Mouse (Mus musculus): ENCODE measurements around the gene Gba.
A peak's percentile ranks its signal among the peaks of the same experiment; 100 is the strongest.

Gene Gba

DNA sequence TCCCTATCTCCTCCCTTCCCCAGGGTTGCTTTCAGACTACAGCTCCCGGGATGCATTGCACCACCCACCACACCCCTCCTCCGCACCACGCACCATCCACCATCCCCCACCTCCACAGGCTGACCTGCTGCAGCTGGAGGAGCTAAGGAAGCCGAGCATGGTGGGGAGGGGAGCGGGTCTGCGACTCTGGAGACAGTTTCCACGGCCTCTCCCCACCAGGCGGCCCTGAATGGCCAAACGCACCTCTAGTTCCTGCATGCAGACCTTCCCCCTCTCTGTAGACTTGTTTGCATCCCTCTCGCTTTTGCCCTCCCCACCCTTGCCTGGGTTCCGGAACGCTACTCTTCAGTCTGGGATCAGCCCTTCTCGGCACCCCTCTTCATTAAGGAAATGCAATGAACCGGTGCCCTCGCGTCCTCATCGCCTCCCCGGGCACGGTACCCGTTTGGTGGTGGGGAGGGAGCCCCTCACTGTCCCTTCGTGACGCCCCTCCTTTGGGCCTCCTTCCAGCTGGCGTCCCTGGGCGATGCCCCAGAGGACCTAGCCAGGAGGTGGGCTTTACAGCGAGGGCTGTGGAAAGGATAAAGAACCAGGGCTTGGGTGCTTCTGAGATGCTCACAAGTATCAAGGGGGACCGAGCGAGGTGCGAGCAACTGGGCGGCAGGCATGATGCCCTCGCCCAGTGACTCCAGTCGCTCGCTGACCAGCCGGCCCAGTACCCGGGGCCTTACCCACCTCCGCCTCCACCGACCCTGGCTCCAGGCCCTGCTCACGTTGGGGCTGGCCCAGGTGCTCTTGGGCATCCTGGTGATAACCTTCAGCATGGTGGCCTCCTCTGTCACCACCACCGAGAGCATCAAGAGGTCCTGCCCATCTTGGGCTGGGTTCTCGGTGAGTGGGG is 19.4 kb upstream of the Gba start, which contains the start of gene Fam189b:
Gene Fam189b (plus strand): TSS at position 86 of the 901 bp plus-strand sequence.
- peak; percentile 86 to 89 for DNase-seq

GRCm38 (mm10) chr3:89183959-89184315 is 18.8 kb upstream of the Gba start:
- no peak for DNase-seq

GRCm38 (mm10) chr3:89187197-89187596 is 15.5 kb upstream of the Gba start:
- DNase-seq: no peak

GRCm38 (mm10) chr3:89187690-89188477 is 14.8 kb upstream of the Gba start:
- no peak for DNase-seq

DNA sequence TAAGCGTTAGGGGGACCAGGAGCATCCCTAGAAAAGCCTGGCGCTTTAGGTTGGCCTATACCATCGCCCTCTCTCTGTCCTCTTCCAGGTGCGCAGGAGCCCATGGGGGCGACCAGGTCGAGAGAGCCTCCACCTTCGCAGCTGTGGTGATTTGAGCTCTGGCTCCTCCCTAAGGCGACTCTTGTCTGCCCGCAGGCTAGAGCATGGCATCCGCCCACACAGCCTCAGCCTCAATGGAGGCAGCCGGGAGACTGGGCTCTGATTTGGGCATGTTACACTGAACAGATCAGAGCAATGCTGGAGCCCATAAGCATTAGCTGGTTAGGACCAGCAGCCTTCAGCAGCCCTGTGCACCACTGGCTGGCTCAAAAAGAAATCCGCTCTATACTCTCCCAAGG is 14.3 kb upstream of the Gba start:
- no peak for DNase-seq

DNA sequence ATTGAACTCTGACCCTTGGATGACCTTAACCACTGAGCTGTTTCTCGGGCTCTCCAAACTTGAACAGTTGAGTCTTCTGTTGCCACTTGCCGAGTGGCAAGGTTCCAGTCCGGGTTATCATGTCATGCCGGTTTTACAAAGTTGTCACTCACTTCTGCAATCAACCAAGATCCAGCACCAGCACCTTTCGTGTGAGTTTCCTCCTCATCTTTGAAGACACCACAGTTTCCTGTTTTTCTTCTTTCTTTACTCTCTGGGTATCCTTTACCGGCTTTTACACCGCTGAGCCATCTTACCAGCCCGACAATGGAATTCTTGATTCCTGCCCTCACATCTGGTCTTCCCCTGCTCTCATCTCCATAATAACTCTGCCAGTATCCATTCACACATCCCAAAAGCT is 12.3 kb upstream of the Gba start:
- DNase-seq: no peak

GRCm38 (mm10) chr3:89193351-89193750 is 9.4 kb upstream of the Gba start:
- DNase-seq: no peak

DNA sequence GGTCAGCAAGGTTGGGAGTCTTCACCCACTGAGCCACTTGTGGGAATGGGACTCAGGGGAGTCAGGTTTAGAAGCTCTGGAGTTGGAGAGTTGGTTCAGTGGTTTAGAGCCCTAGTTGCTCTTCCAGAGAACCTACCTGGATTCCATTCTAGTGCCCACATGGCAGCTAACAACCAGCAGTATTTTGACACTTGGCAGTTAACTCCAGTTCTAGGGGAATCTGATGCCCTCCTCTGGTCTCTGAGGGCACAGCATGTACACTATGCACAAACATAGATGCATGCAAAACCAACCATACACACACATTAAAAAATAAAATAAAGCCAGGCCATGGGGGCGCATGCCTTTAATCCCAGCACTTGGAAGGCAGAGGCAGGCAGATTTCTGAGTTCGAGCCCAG is 8.9 kb upstream of the Gba start:
- peak in 1 of 2 experiments; percentile 44 for DNase-seq

- peak; percentile 92 to 95 for DNase-seq
Measured at GRCm38 (mm10) chr3:89195979-89196877, 6.5 kb upstream of the Gba start.

GRCm38 (mm10) chr3:89199839-89200238 is 2.9 kb upstream of the Gba start:
- no peak for DNase-seq

DNA sequence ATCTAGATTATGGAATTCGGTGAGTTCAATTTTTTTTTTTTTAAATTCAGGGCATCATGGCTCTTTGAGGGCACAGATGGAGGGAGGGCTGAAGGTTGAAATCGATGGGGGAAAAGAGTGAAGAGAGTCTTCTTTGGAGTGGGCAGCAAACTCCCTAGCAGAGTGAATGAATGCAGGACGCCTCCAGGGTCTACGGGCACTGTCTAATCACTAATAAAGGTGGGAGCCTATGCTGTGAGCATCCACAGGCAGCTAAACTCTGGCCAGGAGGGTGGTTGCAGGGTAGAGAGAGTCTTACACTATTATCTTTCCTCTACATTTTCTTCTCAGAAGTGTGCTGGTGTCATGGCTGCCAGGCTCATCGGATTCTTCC is 400 bp downstream of the Gba start:
- DNase-seq: no peak

- no peak for DNase-seq
Measured at GRCm38 (mm10) chr3:89206079-89206478, 3.4 kb downstream of the Gba start.

GRCm38 (mm10) chr3:89206695-89207094 is 4.0 kb downstream of the Gba start:
- DNase-seq: no peak

DNA sequence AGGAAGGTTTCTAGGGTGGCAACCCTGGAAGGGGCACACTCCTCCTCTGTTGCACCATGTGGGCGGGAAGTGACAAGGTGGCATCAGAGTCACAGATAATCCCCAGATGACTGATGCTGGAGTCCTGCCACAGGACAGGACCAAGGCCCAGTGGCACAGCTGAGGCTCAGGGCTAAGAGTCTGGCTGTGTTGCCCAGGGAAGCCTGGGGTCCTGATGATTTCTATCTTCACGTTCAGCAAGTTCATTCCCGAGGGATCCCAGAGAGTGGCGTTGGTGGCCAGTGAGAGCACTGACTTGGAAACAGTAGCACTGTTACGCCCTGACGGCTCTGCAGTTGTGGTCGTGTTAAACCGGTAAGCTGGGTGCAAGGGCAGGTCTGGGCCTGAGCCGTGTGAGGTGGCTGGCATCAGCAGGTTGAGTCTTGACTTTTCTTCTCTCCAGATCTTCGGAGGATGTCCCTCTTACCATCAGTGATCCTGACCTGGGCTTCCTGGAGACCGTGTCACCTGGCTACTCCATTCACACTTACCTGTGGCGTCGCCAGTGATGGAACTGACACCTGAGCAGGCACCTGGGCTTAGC is 5.4 kb downstream of the Gba start:
- peak in 1 of 2 experiments; percentile 20 for DNase-seq

- peak in 1 of 2 experiments; percentile 20 for DNase-seq
Measured at GRCm38 (mm10) chr3:89208736-89209135, 6.0 kb downstream of the Gba start.

DNA sequence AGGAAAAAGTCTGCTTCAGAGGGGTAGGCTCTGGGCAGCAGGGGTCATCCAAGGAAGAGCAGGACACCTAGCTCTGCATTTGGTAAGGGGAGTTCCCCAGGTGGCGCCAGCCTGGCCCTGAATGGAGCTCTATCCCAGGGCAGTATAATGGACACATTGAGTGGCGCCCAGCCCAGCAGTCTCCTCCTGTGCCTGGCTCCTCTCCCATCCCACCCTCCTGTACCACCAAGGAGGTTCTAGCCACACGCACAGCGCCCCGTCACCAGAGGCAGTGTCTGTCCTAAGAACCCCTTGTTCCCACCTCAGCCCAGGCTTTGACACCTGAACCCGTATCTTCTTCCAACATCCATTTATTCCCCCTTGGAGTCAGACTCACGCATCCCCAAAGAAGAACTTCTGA is 7.0 kb downstream of the Gba start:
- DNase-seq: peak in 1 of 2 experiments; percentile 22

GRCm38 (mm10) chr3:89210162-89210561 is 7.4 kb downstream of the Gba start:
- DNase-seq: peak in 1 of 2 experiments; percentile 35

DNA sequence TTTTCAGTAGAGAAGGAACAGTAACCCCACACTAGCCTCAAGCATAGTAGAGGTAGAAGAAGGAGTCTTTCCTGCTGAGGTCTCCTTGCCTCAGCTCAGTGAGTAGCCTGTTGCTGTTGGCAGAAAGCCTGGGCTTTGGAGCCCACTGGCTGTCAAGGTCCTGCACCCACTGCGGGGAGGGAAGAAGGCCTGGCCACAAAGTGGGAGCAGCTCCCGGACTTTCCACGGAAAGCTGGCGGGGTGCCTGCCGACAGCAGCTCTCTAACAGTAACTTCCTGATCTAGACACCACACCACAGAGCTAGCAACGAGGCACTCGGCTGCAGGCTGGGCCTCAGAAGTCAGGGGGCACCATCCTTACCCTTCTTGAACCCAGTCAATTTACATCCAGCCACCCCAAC is 8.0 kb downstream of the Gba start:
- peak in 1 of 2 experiments; percentile 56 for DNase-seq

DNA sequence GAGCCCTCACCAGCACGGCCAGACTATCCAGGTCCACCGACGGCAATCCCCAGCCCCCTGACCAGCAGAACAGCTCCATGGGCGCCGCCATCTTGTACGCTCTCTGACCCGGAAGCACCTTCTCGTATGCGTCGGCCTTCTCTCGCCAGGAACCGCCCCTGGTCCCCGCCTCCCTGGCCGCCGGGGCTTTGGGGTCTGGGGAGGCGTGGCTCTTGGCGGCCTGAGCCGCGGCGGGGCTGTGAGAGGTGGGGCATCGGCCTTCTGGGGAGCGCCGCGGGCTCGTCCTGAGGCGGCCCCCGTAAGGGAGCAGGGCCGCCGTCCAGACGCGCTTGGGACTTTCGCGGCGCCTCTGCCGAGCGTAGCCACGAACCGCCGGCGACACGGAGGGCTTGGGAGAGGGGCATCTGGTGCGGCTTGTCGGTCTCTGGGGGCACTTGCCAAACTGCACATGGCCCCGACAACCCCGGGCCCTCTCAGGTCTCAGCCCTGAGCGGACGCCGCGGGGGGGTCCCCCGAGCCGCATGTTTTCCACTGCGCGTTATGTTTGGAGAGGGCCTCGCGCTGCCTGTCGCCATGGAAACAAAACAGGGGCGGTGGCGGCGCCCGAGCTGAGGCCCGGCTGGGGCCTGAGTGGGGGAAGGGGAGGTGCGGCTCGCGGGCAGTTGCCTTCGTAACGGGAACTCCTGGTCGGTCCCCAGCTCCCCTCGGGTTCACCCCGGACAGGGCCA is 11.2 kb downstream of the Gba start:
- peak; percentile 94 to 97 for DNase-seq

GRCm38 (mm10) chr3:89214681-89215411 is 12.1 kb downstream of the Gba start, which contains the start of gene Thbs3:
Thbs3 (plus strand) TSS chr3:89215180.
- peak in 1 of 2 experiments; percentile 60 for DNase-seq

DNA sequence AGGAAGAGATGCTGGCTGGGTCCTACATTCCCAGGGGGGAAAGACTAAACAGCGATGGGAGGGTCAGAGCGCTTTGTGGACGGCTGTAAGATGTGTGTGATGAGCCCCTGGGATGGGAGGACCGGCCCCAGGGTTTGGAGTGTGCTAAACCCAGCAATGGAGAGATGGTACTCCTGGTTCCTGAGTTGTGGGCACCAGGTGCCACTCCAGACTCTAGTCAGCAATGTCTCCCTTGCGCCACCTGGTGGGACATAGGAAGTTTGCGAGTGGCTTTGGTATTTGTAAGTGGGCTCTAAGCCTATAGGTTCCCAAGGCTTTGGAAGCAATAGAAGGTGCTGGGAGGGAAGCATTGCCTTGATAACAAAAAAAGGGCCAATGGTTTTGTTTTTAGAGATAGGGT is 13.1 kb downstream of the Gba start:
- DNase-seq: peak; percentile 82 to 90
